12 mouse cellular contexts compared by ENCODE assay signal in genomic region chr6:90731327-90731726, GRCm38 (mm10).
DNase-seq lines count a peak whose midpoint lies in the region; ATAC-seq and TF ChIP-seq lines count a peak whose summit lies in the region.
"Had no signal": no experiment of that assay in that cellular context is flagged by ENCODE, and none has a peak within 500 bp of the region (broad histone marks: within the 10 kb centered on the region; RNA-seq: fewer than 3 reads in every experiment).

No protein-coding gene starts in this region.

- TF ChIP-seq EP300 in stomach, postnatal 0 days (optimal IDR thresholded peaks at IDR 0.05), result no peak

- H3K4me1 ChIP-seq in neural tube, embryonic 13.5 days (replicated peaks), result peaks cover 77% of the 10 kb centered on the region
- H3K4me1 ChIP-seq in intestine, postnatal 0 days (replicated peaks; ENCODE audit: control insufficient read depth, insufficient read depth, low read length), result 0 out of 2 replicates have a peak, but pooled peaks cover 5% of the 10 kb centered on the region
- peaks cover 6% of the 10 kb centered on the region; the same call in 1 of the 2 replicates for H3K4me1 ChIP-seq in stomach, postnatal 0 days (replicated peaks; ENCODE audit: control insufficient read depth, insufficient read depth)

- peak; percentile 56 for DNase-seq in adrenal gland, postnatal 14 days
- DNase-seq in adrenal gland, adult 18-20 months (ENCODE audit: low spot score in 2 of 2), result no peak
- no peak for DNase-seq in neural tube, embryonic 10.5 days (ENCODE audit: extremely low spot score, low spot score)
- peak; percentile 80 for DNase-seq in stomach, postnatal 0 days (ENCODE audit: low spot score)
- DNase-seq: gastrocnemius, postnatal 14 days; liver, embryonic 13.5 days had no signal

- H3K36me3 ChIP-seq in neural tube, embryonic 13.5 days, result no peaks in the 10 kb centered on the region
- H3K36me3 ChIP-seq in intestine, postnatal 0 days (ENCODE audit: control insufficient read depth, insufficient read depth), result no peaks in the 10 kb centered on the region
- no peaks in the 10 kb centered on the region for H3K36me3 ChIP-seq in stomach, postnatal 0 days (ENCODE audit: control insufficient read depth, insufficient read depth, low read length)
- H3K36me3 ChIP-seq: embryonic facial prominence, embryonic 15.5 days; liver, embryonic 13.5 days had no signal

- 0 out of 2 replicates have a peak overlapping the region, but pooled peaks have one; percentile 26 for H3K9ac ChIP-seq in neural tube, embryonic 13.5 days
- no peak overlapping the region for H3K9ac ChIP-seq in intestine, postnatal 0 days (ENCODE audit: low read depth, low read length)
- no peak overlapping the region for H3K9ac ChIP-seq in stomach, postnatal 0 days (ENCODE audit: low read length)
- H3K9ac ChIP-seq: embryonic facial prominence, embryonic 15.5 days; liver, embryonic 13.5 days had no signal

- no peak overlapping the region for H3K4me2 ChIP-seq in neural tube, embryonic 13.5 days
- peak overlapping the region; percentile 24; the same call in 1 of the 2 replicates for H3K4me2 ChIP-seq in intestine, postnatal 0 days (replicated peaks; ENCODE audit: low read depth)
- H3K4me2 ChIP-seq in stomach, postnatal 0 days (replicated peaks; ENCODE audit: low read depth), result no peak overlapping the region
- H3K4me2 ChIP-seq: embryonic facial prominence, embryonic 15.5 days; liver, embryonic 13.5 days had no signal

- 36% methylated on average over 4 of the region's 4 CpGs for WGBS in neural tube, embryonic 13.5 days
- WGBS in intestine, postnatal 0 days, result 25% methylated on average over 4 of the region's 4 CpGs
- WGBS in stomach, postnatal 0 days, result 26% methylated on average over 4 of the region's 4 CpGs

- H3K27me3 ChIP-seq in neural tube, embryonic 13.5 days, result no peaks in the 10 kb centered on the region
- H3K27me3 ChIP-seq in intestine, postnatal 0 days (replicated peaks; ENCODE audit: control insufficient read depth, insufficient read depth, low read length), result no peaks in the 10 kb centered on the region
- H3K27me3 ChIP-seq in stomach, postnatal 0 days (ENCODE audit: control insufficient read depth, insufficient read depth, low read length), result no peaks in the 10 kb centered on the region
- H3K27me3 ChIP-seq: embryonic facial prominence, embryonic 15.5 days had no signal

- no peak overlapping the region for H3K27ac ChIP-seq in neural tube, embryonic 13.5 days (replicated peaks)
- H3K27ac ChIP-seq in intestine, postnatal 0 days (ENCODE audit: low read depth, low read length), result no peak overlapping the region
- H3K27ac ChIP-seq in stomach, postnatal 0 days (replicated peaks), result no peak overlapping the region
- H3K27ac ChIP-seq: embryonic facial prominence, embryonic 15.5 days; liver, embryonic 13.5 days had no signal

- TF ChIP-seq CTCF in intestine, postnatal 0 days (IDR thresholded peaks at IDR 0.05; ENCODE audit: low read depth), result no peak
- TF ChIP-seq CTCF in stomach, postnatal 0 days (IDR thresholded peaks at IDR 0.05; ENCODE audit: low read depth), result no peak

- H3K4me3 ChIP-seq in neural tube, embryonic 13.5 days, result no peak overlapping the region
- H3K4me3 ChIP-seq in intestine, postnatal 0 days (ENCODE audit: low read depth, low read length), result no peak overlapping the region
- no peak overlapping the region for H3K4me3 ChIP-seq in stomach, postnatal 0 days (ENCODE audit: low read depth, low read length)
- H3K4me3 ChIP-seq: embryonic facial prominence, embryonic 15.5 days; liver, embryonic 13.5 days; megakaryocyte, embryonic 14.5 days had no signal

- ATAC-seq in neural tube, embryonic 13.5 days (ENCODE audit: low read depth), result no peak
- no peak; the same call in 1 of the 2 replicates for ATAC-seq in intestine, postnatal 0 days
- peak; percentile 36 for ATAC-seq in stomach, postnatal 0 days (ENCODE audit: low FRiP score, low TSS enrichment)
- ATAC-seq in activated CD4-positive, CD25-positive, alpha-beta regulatory T cell, adult 4 months, result no peak
- ATAC-seq in frontal cortex, adult (ENCODE audit: low TSS enrichment), result no peak

- H3K9me3 ChIP-seq in neural tube, embryonic 13.5 days, result no peaks in the 10 kb centered on the region
- H3K9me3 ChIP-seq in intestine, postnatal 0 days (ENCODE audit: control insufficient read depth), result no peaks in the 10 kb centered on the region
- no peaks in the 10 kb centered on the region for H3K9me3 ChIP-seq in stomach, postnatal 0 days (ENCODE audit: control insufficient read depth, low read length)
- H3K9me3 ChIP-seq: embryonic facial prominence, embryonic 15.5 days; liver, embryonic 13.5 days; megakaryocyte, embryonic 14.5 days had no signal

Comparison
In these comparisons a context has a peak if more than half of its experiments do, and no peak if none do; other contexts are left out.
1. DNase-seq: peak in adrenal gland, postnatal 14 days (single experiment) and stomach, postnatal 0 days (single experiment); none in adrenal gland, adult 18-20 months (0 of 2) and neural tube, embryonic 10.5 days (single experiment).